Mouse (Mus musculus): ENCODE data around the gene Ift57.

- no peak for TF ChIP-seq CTCF (conservative IDR thresholded peaks at IDR 0.05; ENCODE audit: low read length)
- TF ChIP-seq POU5F1 (IDR thresholded peaks at IDR 0.05; ENCODE audit: borderline replicate concordance, low read length), result no peak
Measured at GRCm38 (mm10) chr16:49796271-49796670, 97.2 kb downstream of the Ift57 start.

Data from E14TG2a.4 (cell line).